Mouse (Mus musculus) liver, postnatal 0 days (tissue): Measurements from ENCODE around the gene Ric1. TPM values are rescaled to one million over a fixed set of nuclear protein-coding genes. Genes with fewer than 3 reads are reported as not detected.
A peak's percentile ranks its signal among the peaks of the same experiment; 100 is the strongest.
"Not testable (repeated sequence)": the region's sequence is repeated elsewhere in the genome, so short reads cannot be mapped to it uniquely, and the experiment has no call there.

Source experiments
- ATAC-seq: fragments of 200-750 bp; cut with Nextera tagmentation; 2 replicates; pipeline ENCODE4 v1.8.0; 2017; ENCODE audit warnings: mild to moderate bottlenecking, moderate library complexity
- DNase-seq: peaks from one replicate; pipeline ENCODE4 v3.0.0-alpha.2; 2016
- H3K27ac ChIP-seq: fragments of 300-500 bp; sonication (generic); 2 replicates; pipeline ENCODE4 v1.5.1; 2014; ENCODE audit warnings: antibody characterized with exemption, moderate library complexity, mild to moderate bottlenecking, low read depth
- H3K27me3 ChIP-seq: fragments of 300-500 bp; sonication (generic); 2 replicates; pipeline ENCODE4 v1.6.1; 2014; ENCODE audit warnings: low read length, control low read depth, mixed read lengths; ENCODE audit not compliant: insufficient read depth
- H3K36me3 ChIP-seq: fragments of 300-500 bp; sonication (generic); replicated peaks from 2 replicates; pipeline ENCODE4 v1.6.1; 2014; ENCODE audit warnings: mild to moderate bottlenecking, control low read depth, low read length, moderate library complexity, mixed read lengths; ENCODE audit not compliant: insufficient read depth
- H3K4me1 ChIP-seq: fragments of 300-500 bp; sonication (generic); 2 replicates; pipeline ENCODE4 v1.6.1; 2014; ENCODE audit warnings: antibody characterized with exemption, mild to moderate bottlenecking, control low read depth; ENCODE audit not compliant: insufficient read depth
- H3K4me2 ChIP-seq: fragments of 300-500 bp; sonication (generic); 2 replicates; pipeline ENCODE4 v1.6.1; 2014; ENCODE audit warnings: low read depth, mild to moderate bottlenecking, low read length, moderate library complexity, mixed read lengths
- H3K4me3 ChIP-seq: fragments of 300-500 bp; sonication (generic); 2 replicates; pipeline ENCODE4 v1.5.1; 2014; ENCODE audit warnings: low read depth, low read length
- H3K9ac ChIP-seq: fragments of 300-500 bp; sonication (generic); replicated peaks from 2 replicates; pipeline ENCODE4 v1.6.1; 2014; ENCODE audit warnings: mild to moderate bottlenecking, moderate library complexity
- H3K9me3 ChIP-seq: fragments of 300-500 bp; sonication (generic); 2 replicates; pipeline ENCODE4 v1.6.1; 2016; ENCODE audit warnings: mild to moderate bottlenecking, control low read depth, low read length, mixed read lengths
- CTCF ChIP-seq: sonication (generic); IDR thresholded peaks from 2 replicates; pipeline ENCODE4 v1.5.1; 2016; ENCODE audit warnings: antibody characterized with exemption, low read depth
- EP300 ChIP-seq: IDR thresholded peaks from 2 replicates; pipeline ENCODE4 v1.6.1; 2016; ENCODE audit warnings: antibody characterized with exemption, low read depth, mild to moderate bottlenecking
- WGBS: fragments of 180-500 bp; shearing (Covaris S2); extraction: QIAGEN DNeasy Blood & Tissue Kit; methylation state at CpG from one replicate; pipeline ENCODE4 v1.1.7; 2014; ENCODE audit not compliant: insufficient replicate concordance; 5-methylcytosine and 5-hydroxymethylcytosine counted together
- polyA plus RNA-seq: library from polyadenylated mRNA; unstranded; fragments of >200 nt; fragmentation: Nextera tagmentation; extraction: Ambion mirVana; gene quantifications from 2 replicates; pipeline ENCODE4 v1.2.1, GENCODE M21; 2015

Ric1 gene
- polyA plus RNA-seq, 1 experiment from 2014 or later, result 7.8 TPM

- no peak for DNase-seq
- H3K9ac ChIP-seq, result peak overlapping the region; percentile 93
- 38% methylated on average over 10 of the region's 10 CpGs for WGBS
Measured at GRCm38 (mm10) chr19:29520996-29521560, 1.0 kb upstream of the Ric1 start.

DNA sequence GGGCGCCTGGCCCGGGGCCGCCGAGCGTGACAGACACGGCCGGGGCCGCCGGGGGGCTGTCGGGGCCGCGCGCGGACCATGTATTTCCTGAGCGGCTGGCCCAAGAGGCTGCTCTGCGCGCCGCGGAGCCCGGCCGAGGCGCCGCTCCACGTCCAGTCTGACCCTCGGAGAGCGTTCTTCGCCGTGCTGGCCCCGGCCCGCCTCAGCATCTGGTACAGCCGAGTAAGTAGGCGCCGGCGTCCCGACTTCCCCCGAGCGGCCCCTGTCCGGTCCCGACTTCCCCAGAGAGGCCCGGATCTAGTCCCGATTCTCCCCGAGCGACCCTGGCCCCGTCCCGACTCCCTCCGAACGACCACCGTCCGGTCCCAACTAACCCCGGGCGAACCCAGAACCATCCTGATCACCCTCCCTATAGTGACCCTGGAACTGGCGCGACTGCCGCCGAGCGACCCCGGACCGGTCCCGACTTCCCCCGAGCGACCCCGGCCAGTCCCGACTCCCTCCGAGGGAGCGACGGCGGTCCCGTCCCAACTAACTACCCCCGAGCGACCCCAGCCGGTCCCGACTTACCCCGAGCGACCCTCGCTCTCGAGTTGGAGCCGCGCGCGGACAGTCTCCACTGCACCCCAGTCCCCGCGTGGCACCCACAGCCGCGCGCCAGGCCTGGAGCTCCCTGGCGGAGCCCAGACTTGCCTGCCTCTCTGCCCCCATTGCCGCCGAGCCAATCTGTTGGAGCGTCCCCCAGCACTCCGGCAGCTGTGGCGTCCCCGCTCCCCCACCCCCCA is 555 bp downstream of the Ric1 start:
- H3K9ac ChIP-seq, result peak overlapping the region; percentile 93

More at GRCm38 (mm10) chr19:29520996-29521560, 1.0 kb upstream of the Ric1 start:
- 0 out of 2 replicates have a peak, but pooled peaks cover 4% of the 10 kb centered on the region for H3K36me3 ChIP-seq
- H3K27me3 ChIP-seq, result no peaks in the 10 kb centered on the region
- ATAC-seq, result no peak
- H3K27ac ChIP-seq, result peak overlapping the region; percentile 94
- peak overlapping the region; percentile 95 for H3K4me3 ChIP-seq
- TF ChIP-seq CTCF (no peak), EP300 (no peak)
- peaks cover 17% of the 10 kb centered on the region for H3K4me1 ChIP-seq
- H3K9me3 ChIP-seq, result no peaks in the 10 kb centered on the region
- H3K4me2 ChIP-seq, result peak overlapping the region; percentile 94

DNA sequence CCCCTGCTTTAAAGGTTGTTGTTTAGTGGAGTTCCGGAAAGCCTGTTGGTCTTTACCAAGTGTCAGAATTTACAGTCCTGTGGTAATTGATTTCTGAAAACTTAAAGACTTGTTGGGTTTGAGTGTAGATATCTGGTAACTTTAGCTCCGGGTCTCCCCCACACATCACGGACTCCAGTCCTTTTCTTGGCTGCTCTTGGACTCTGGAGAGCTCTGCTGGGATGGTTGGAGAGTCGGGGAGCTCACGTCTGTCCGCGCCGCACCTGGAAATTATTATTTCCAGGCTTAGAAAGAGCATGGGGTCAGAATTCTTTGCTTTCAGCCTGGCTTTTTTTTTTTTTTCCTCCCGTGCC is 1.1 kb downstream of the Ric1 start:
- DNase-seq (no peak), ATAC-seq (no peak)
- Histone ChIP-seq H3K4me3 (peak overlapping the region; percentile 95), H3K9ac (peak overlapping the region; percentile 93), H3K27me3 (no peaks in the 10 kb centered on the region), H3K9me3 (no peaks in the 10 kb centered on the region), H3K27ac (peak overlapping the region; percentile 94), H3K4me2 (peak overlapping the region; percentile 94), H3K36me3 (0 out of 2 replicates have a peak, but pooled peaks cover 4% of the 10 kb centered on the region), H3K4me1 (peaks cover 17% of the 10 kb centered on the region)
- under 1% methylated on average over 9 of the region's 9 CpGs for WGBS
- TF ChIP-seq EP300, result no peak
- TF ChIP-seq CTCF, result no peak

More for the DNA sequence above, 555 bp downstream of the Ric1 start:
- DNase-seq, result peak; percentile 68
- peak overlapping the region; percentile 94 for H3K27ac ChIP-seq
- peak; percentile 55 for ATAC-seq
- H3K27me3 ChIP-seq, result no peaks in the 10 kb centered on the region
- H3K4me2 ChIP-seq, result peak overlapping the region; percentile 94
- H3K4me1 ChIP-seq, result peaks cover 17% of the 10 kb centered on the region
- 0 out of 2 replicates have a peak, but pooled peaks cover 4% of the 10 kb centered on the region for H3K36me3 ChIP-seq
- H3K4me3 ChIP-seq, result peak overlapping the region; percentile 95
- WGBS, result under 1% methylated on average over 67 of the region's 92 CpGs
- TF ChIP-seq CTCF (no peak), EP300 (no peak)
- H3K9me3 ChIP-seq, result no peaks in the 10 kb centered on the region

- ATAC-seq (no peak), DNase-seq (no peak)
- H3K27ac ChIP-seq, result 0 out of 2 replicates have a peak overlapping the region, but pooled peaks have one; percentile 4
- peak overlapping the region; percentile 94 for H3K4me2 ChIP-seq
- 34% methylated on average over 5 of the region's 5 CpGs for WGBS
- H3K36me3 ChIP-seq, result 0 out of 2 replicates have a peak, but pooled peaks cover 4% of the 10 kb centered on the region
- H3K9ac ChIP-seq, result peak overlapping the region; percentile 93
- peaks cover 17% of the 10 kb centered on the region for H3K4me1 ChIP-seq
- no peaks in the 10 kb centered on the region for H3K9me3 ChIP-seq
- TF ChIP-seq EP300 (no peak), CTCF (no peak)
- H3K27me3 ChIP-seq, result no peaks in the 10 kb centered on the region
- H3K4me3 ChIP-seq, result peak overlapping the region; percentile 95
Measured at GRCm38 (mm10) chr19:29523701-29524100, 1.6 kb downstream of the Ric1 start.

DNA sequence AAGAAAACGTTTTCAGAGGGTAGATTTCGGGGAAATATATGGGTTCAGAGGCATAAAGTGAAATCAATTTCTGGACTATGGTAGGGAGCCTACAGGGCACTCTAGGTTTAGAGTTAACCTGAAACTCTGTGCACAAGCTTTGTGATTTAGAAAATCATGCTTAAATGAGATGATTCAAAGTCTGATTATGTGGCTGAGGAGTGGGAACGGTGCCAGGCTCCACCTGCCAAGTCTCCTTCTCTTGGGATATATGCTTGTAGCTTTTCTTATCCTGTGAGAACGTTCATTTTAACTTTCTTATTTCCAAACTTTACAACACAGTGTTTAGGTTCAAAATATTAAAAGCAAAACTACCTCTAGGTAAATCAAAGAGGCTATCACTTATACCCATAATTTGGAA is 2.5 kb downstream of the Ric1 start:
- Histone ChIP-seq H3K27me3 (no peaks in the 10 kb centered on the region), H3K36me3 (no peaks in the 10 kb centered on the region), H3K4me2 (peak overlapping the region; percentile 94), H3K4me1 (peaks cover 17% of the 10 kb centered on the region), H3K4me3 (no peak overlapping the region), H3K9ac (0 out of 2 replicates have a peak overlapping the region, but pooled peaks have one; percentile 8), H3K27ac (no peak overlapping the region), H3K9me3 (no peaks in the 10 kb centered on the region)
- no peak for TF ChIP-seq CTCF
- ATAC-seq (no peak), DNase-seq (no peak)
- 66% methylated on average over 4 of the region's 4 CpGs for WGBS

- H3K4me1 ChIP-seq, result peaks cover 15% of the 10 kb centered on the region
- WGBS, result 93% methylated on average over 4 of the region's 4 CpGs
- ATAC-seq, H3K9ac ChIP-seq, H3K27ac ChIP-seq, H3K9me3 ChIP-seq, H3K27me3 ChIP-seq, H3K4me2 ChIP-seq, H3K36me3 ChIP-seq, H3K4me3 ChIP-seq, DNase-seq: not testable (repeated sequence)
- TF ChIP-seq CTCF, result 0 out of 2 replicates have a peak, but pooled peaks have one; percentile 6
Measured at GRCm38 (mm10) chr19:29525588-29525987, 3.5 kb downstream of the Ric1 start.
